Comparison of ENCODE assay signal across 12 mouse cellular contexts in genomic region chr1:131003037-131003922, GRCm38 (mm10). TPM values are rescaled to one million over a fixed set of nuclear protein-coding genes. Genes with fewer than 3 reads are reported as not detected.
DNase-seq lines count a peak whose midpoint lies in the region; ATAC-seq and TF ChIP-seq lines count a peak whose summit lies in the region.
"Had no signal": no experiment of that assay in that cellular context is flagged by ENCODE, and none has a peak within 500 bp of the region (broad histone marks: within the 10 kb centered on the region; RNA-seq: fewer than 3 reads in every experiment).

No protein-coding gene starts in this region.

- no peaks in the 10 kb centered on the region for H3K27me3 ChIP-seq in limb, embryonic 10.5 days (ENCODE audit: low read depth, poor library complexity, severe bottlenecking)

- H3K36me3 ChIP-seq in limb, embryonic 10.5 days, result no peaks in the 10 kb centered on the region

- DNase-seq in ZHBTc4 (ENCODE audit: low read depth, low spot score), result peak; percentile 53
- peak; percentile 27 for DNase-seq in heart, adult 8-10 months (ENCODE audit: low spot score)
- DNase-seq in limb, embryonic 10.5 days (ENCODE audit: low spot score), result no peak
- no peak for DNase-seq in left cerebral cortex, adult 2 months (ENCODE audit: extremely low spot score in 1 of 2, low spot score in 2 of 2)
- DNase-seq in left cerebral cortex, adult 9 months (ENCODE audit: low spot score in 2 of 2), result no peak
- DNase-seq in lung, postnatal 4 days, result no peak

- ATAC-seq in CD4-positive, CD25-positive, alpha-beta regulatory T cell, adult 4 months, result peak; percentile 61
- ATAC-seq in frontal cortex, adult (ENCODE audit: low TSS enrichment), result no peak
- ATAC-seq: lung, postnatal 0 days had no signal

- intact Hi-C loops in left cerebral cortex, adult 2 months (cut with DNase I), result no loop called here

- peak overlapping the region; percentile 32; the same call in 1 of the 2 replicates for H3K27ac ChIP-seq in limb, embryonic 10.5 days
- no peak overlapping the region for H3K27ac ChIP-seq in left cerebral cortex, adult 2 months

- H3K9me3 ChIP-seq in limb, embryonic 10.5 days (replicated peaks), result no peaks in the 10 kb centered on the region

- no peak for TF ChIP-seq CTCF in left cerebral cortex, adult 2 months (IDR thresholded peaks at IDR 0.05)

- H3K4me3 ChIP-seq in limb, embryonic 10.5 days, result no peak overlapping the region
- no peak overlapping the region for H3K4me3 ChIP-seq in left cerebral cortex, adult 2 months

- peaks cover 20% of the 10 kb centered on the region for H3K4me1 ChIP-seq in limb, embryonic 10.5 days

- 66% methylated on average over 17 of the region's 17 CpGs for WGBS in limb, embryonic 10.5 days

RNA-seq across cellular contexts. Expression of gene Il10, which starts 16.4 kb away (rescaled TPM):
- 10 to 100 TPM in 1 of 2 experiments, 1 to 10 TPM in 1; 5.9 to 13.6 TPM for polyA plus RNA-seq in CD4-positive, CD25-positive, alpha-beta regulatory T cell, adult 4 months (2017; shearing (Covaris generic))
- not detected for total RNA-seq in heart, adult 8-10 months (2022)
- polyA plus RNA-seq in limb, embryonic 10.5 days (2016; fragmentation: Nextera tagmentation; extraction: Ambion mirVana), result not detected in 2 replicates
- total RNA-seq in left cerebral cortex, adult 2 months (2021), result not detected
- total RNA-seq: gastrocnemius, postnatal 4 days had no signal
- polyA plus RNA-seq: lung, postnatal 0 days; neural tube, embryonic 11.5 days; small intestine, adult 2 months had no signal

Comparison
In these comparisons a context has a peak if more than half of its experiments do, and no peak if none do; other contexts are left out.
1. DNase-seq: peak in ZHBTc4 (single experiment) and heart, adult 8-10 months (single experiment); none in limb, embryonic 10.5 days (single experiment), left cerebral cortex, adult 2 months (0 of 2), left cerebral cortex, adult 9 months (0 of 2) and lung, postnatal 4 days (0 of 2).